Mouse (Mus musculus): Measurements from ENCODE around the gene Sh3pxd2b. TPM values are rescaled to one million over a fixed set of nuclear protein-coding genes. Genes with fewer than 3 reads are reported as not detected.

Gene Sh3pxd2b
- total and polyA plus RNA-seq, 2 experiments from 2014 or later, result 7.4 to 35.9 TPM

GRCm38 (mm10) chr11:32475487-32476236 lies 128.0 kb downstream of the Sh3pxd2b start:
- Histone ChIP-seq H3K4me3 (ENCODE audit: low read depth, low read length) (no peak overlapping the region), H3K36me3 (ENCODE audit: insufficient read depth) (no peaks in the 10 kb centered on the region), H3K9me3 (ENCODE audit: low read length) (no peaks in the 10 kb centered on the region), H3K4me1 (ENCODE audit: insufficient read depth) (no peaks in the 10 kb centered on the region), H3K27ac (ENCODE audit: low read depth, low read length) (no peak overlapping the region), H3K9ac (no peak overlapping the region), H3K27me3 (ENCODE audit: insufficient read depth, low read length) (no peaks in the 10 kb centered on the region), H3K4me2 (ENCODE audit: low read depth) (no peak overlapping the region)
- WGBS, result 88% methylated on average over 5 of the region's 5 CpGs
- no peak for ATAC-seq
- no peak for DNase-seq
- TF ChIP-seq CTCF (IDR thresholded peaks at IDR 0.05; ENCODE audit: low read depth), result no peak

Other genes with a start within 250 kb of the Sh3pxd2b start
- not detected in 2 replicates for gene Il9r, start 147.5 kb upstream of the Sh3pxd2b start, total RNA-seq (2014; rRNA removed)
- gene Il9r, start 147.5 kb upstream of the Sh3pxd2b start, polyA plus RNA-seq (2015; fragmentation: Nextera tagmentation; extraction: Ambion mirVana), result not detected in 2 replicates
- 15.2 and 34.0 TPM in 2 replicates for gene Snrnp25, start 142.4 kb upstream of the Sh3pxd2b start, total RNA-seq (2014; rRNA removed)
- gene Snrnp25, start 142.4 kb upstream of the Sh3pxd2b start, polyA plus RNA-seq (2015; fragmentation: Nextera tagmentation; extraction: Ambion mirVana), result 50.4 and 58.0 TPM in 2 replicates
- 16.3 and 23.2 TPM in 2 replicates for gene Rhbdf1, start 125.5 kb upstream of the Sh3pxd2b start, total RNA-seq (2014; rRNA removed)
- 14.7 and 17.9 TPM in 2 replicates for gene Rhbdf1, start 125.5 kb upstream of the Sh3pxd2b start, polyA plus RNA-seq (2015; fragmentation: Nextera tagmentation; extraction: Ambion mirVana)
- 28.4 and 29.7 TPM in 2 replicates for gene Mpg, start 121.3 kb upstream of the Sh3pxd2b start, total RNA-seq (2014; rRNA removed)
- 26.4 and 31.0 TPM in 2 replicates for gene Mpg, start 121.3 kb upstream of the Sh3pxd2b start, polyA plus RNA-seq (2015; fragmentation: Nextera tagmentation; extraction: Ambion mirVana)
- 34.6 and 51.9 TPM in 2 replicates for gene Nprl3, start 80.1 kb upstream of the Sh3pxd2b start, total RNA-seq (2014; rRNA removed)
- 32.0 and 38.1 TPM in 2 replicates for gene Nprl3, start 80.1 kb upstream of the Sh3pxd2b start, polyA plus RNA-seq (2015; fragmentation: Nextera tagmentation; extraction: Ambion mirVana)
- not detected in 2 replicates for gene Hba-x, start 71.4 kb upstream of the Sh3pxd2b start, total RNA-seq (2014; rRNA removed)
- not detected in 2 replicates for gene Hba-x, start 71.4 kb upstream of the Sh3pxd2b start, polyA plus RNA-seq (2015; fragmentation: Nextera tagmentation; extraction: Ambion mirVana)
- 405 and 563 TPM in 2 replicates for gene Hba-a1, start 64.3 kb upstream of the Sh3pxd2b start, total RNA-seq (2014; rRNA removed)
- gene Hba-a1, start 64.3 kb upstream of the Sh3pxd2b start, polyA plus RNA-seq (2015; fragmentation: Nextera tagmentation; extraction: Ambion mirVana), result 490 and 723 TPM in 2 replicates
- 0.71 and 1.8 TPM in 2 replicates for gene Hbq1b, start 60.9 kb upstream of the Sh3pxd2b start, total RNA-seq (2014; rRNA removed)
- gene Hbq1b, start 60.9 kb upstream of the Sh3pxd2b start, polyA plus RNA-seq (2015; fragmentation: Nextera tagmentation; extraction: Ambion mirVana), result 3.5 and 5.5 TPM in 2 replicates
- gene Hba-a2, start 51.3 kb upstream of the Sh3pxd2b start, total RNA-seq (2014; rRNA removed), result 789 and 953 TPM in 2 replicates
- gene Hba-a2, start 51.3 kb upstream of the Sh3pxd2b start, polyA plus RNA-seq (2015; fragmentation: Nextera tagmentation; extraction: Ambion mirVana), result 1,191 and 1,686 TPM in 2 replicates
- 1.3 and 1.6 TPM in 2 replicates for gene Hbq1a, start 47.8 kb upstream of the Sh3pxd2b start, total RNA-seq (2014; rRNA removed)
- 2.3 and 2.6 TPM in 2 replicates for gene Hbq1a, start 47.8 kb upstream of the Sh3pxd2b start, polyA plus RNA-seq (2015; fragmentation: Nextera tagmentation; extraction: Ambion mirVana)
- 56.1 and 72.0 TPM in 2 replicates for gene Ubtd2, start 107.5 kb downstream of the Sh3pxd2b start, total RNA-seq (2014; rRNA removed)
- gene Ubtd2, start 107.5 kb downstream of the Sh3pxd2b start, polyA plus RNA-seq (2015; fragmentation: Nextera tagmentation; extraction: Ambion mirVana), result 36.0 and 41.6 TPM in 2 replicates
- gene Efcab9, start 184.3 kb downstream of the Sh3pxd2b start, total RNA-seq (2014; rRNA removed), result not detected in 2 replicates
- 0.22 TPM in 1 of 2 replicates, not detected in the other for gene Efcab9, start 184.3 kb downstream of the Sh3pxd2b start, polyA plus RNA-seq (2015; fragmentation: Nextera tagmentation; extraction: Ambion mirVana)
- gene Stk10, start 185.5 kb downstream of the Sh3pxd2b start, total RNA-seq (2014; rRNA removed), result 2.0 and 2.3 TPM in 2 replicates
- 0.90 and 0.97 TPM in 2 replicates for gene Stk10, start 185.5 kb downstream of the Sh3pxd2b start, polyA plus RNA-seq (2015; fragmentation: Nextera tagmentation; extraction: Ambion mirVana)